Mouse (Mus musculus): ENCODE data around the gene Rbpms2.
"Not testable (repeated sequence)": the region's sequence is repeated elsewhere in the genome, so short reads cannot be mapped to it uniquely, and the experiment has no call there.

The Rbpms2 gene

GRCm38 (mm10) chr9:65661029-65661428 lies 31.6 kb downstream of the Rbpms2 start:
- peak; percentile 89 for DNase-seq

GRCm38 (mm10) chr9:65661493-65661892 lies 32.0 kb downstream of the Rbpms2 start:
- DNase-seq: no peak

- peak; percentile 90 for DNase-seq
Measured at GRCm38 (mm10) chr9:65664163-65664562, 34.7 kb downstream of the Rbpms2 start.

GRCm38 (mm10) chr9:65666042-65666441 lies 36.6 kb downstream of the Rbpms2 start:
- DNase-seq: peak; percentile 96

GRCm38 (mm10) chr9:65667701-65668100 lies 38.3 kb downstream of the Rbpms2 start, which contains the start of gene Oaz2:
Gene Oaz2 (plus strand): TSS chr9:65668001.
- no peak for DNase-seq

- DNase-seq: peak; percentile 99
Measured at GRCm38 (mm10) chr9:65671431-65671931, 42.0 kb downstream of the Rbpms2 start.

GRCm38 (mm10) chr9:65672996-65673395 lies 43.5 kb downstream of the Rbpms2 start:
- peak; percentile 92 for DNase-seq

- peak; percentile 93 for DNase-seq
Measured at GRCm38 (mm10) chr9:65675461-65676357, 46.3 kb downstream of the Rbpms2 start.

GRCm38 (mm10) chr9:65676358-65677118 lies 47.1 kb downstream of the Rbpms2 start:
- DNase-seq: peak; percentile 100

GRCm38 (mm10) chr9:65677119-65677462 lies 47.6 kb downstream of the Rbpms2 start:
- no peak for DNase-seq

GRCm38 (mm10) chr9:65679181-65679761 lies 49.8 kb downstream of the Rbpms2 start:
- peak; percentile 97 for DNase-seq

GRCm38 (mm10) chr9:65680938-65681633 lies 51.6 kb downstream of the Rbpms2 start:
- DNase-seq: no peak

GRCm38 (mm10) chr9:65681634-65681940 lies 52.1 kb downstream of the Rbpms2 start:
- DNase-seq: no peak

- no peak for DNase-seq
Measured at GRCm38 (mm10) chr9:65682183-65682582, 52.7 kb downstream of the Rbpms2 start.

GRCm38 (mm10) chr9:65682994-65683393 lies 53.5 kb downstream of the Rbpms2 start:
- no peak for DNase-seq

- DNase-seq: no peak
Measured at GRCm38 (mm10) chr9:65684704-65685103, 55.3 kb downstream of the Rbpms2 start.

GRCm38 (mm10) chr9:65689869-65690268 lies 60.4 kb downstream of the Rbpms2 start:
- DNase-seq: not testable (repeated sequence)

- peak; percentile 77 for DNase-seq
Measured at GRCm38 (mm10) chr9:65692466-65692865, 63.0 kb downstream of the Rbpms2 start.

- DNase-seq: peak; percentile 92
Measured at GRCm38 (mm10) chr9:65692959-65693603, 63.6 kb downstream of the Rbpms2 start.

GRCm38 (mm10) chr9:65695646-65696045 lies 66.2 kb downstream of the Rbpms2 start:
- peak; percentile 94 for DNase-seq

- DNase-seq: peak; percentile 92
Measured at GRCm38 (mm10) chr9:65696337-65696736, 66.9 kb downstream of the Rbpms2 start.

- peak; percentile 91 for DNase-seq
Measured at GRCm38 (mm10) chr9:65697356-65697755, 67.9 kb downstream of the Rbpms2 start.

Data from heart, adult 11 months (tissue).